In the genomic region with DNA sequence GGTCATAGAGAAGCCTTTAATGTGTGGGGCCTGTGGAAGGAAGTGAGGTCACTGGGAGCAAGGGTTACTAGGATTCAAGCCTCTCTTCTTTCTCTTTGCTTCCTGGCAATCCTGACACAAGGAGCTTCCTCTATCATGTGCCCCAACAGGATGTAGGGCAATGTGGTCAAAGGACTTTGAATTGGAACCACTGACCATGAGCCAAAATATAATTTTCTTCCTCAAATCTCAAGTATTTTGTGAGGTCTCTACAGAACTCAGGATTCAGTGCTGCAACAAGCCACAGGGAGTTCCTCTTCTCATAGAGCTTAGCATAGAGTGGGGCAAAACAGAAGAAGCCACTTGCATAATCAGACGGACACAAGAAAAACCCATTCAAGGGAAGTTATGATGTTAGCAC, we compare ENCODE assay signal across 28 mouse cellular contexts. TPM values are rescaled to one million over a fixed set of nuclear protein-coding genes. Genes with fewer than 3 reads are reported as not detected.
DNase-seq lines count a peak whose midpoint lies in the region; ATAC-seq and TF ChIP-seq lines count a peak whose summit lies in the region.
"Had no signal": no experiment of that assay in that cellular context is flagged by ENCODE, and none has a peak within 500 bp of the region (broad histone marks: within the 10 kb centered on the region; RNA-seq: fewer than 3 reads in every experiment).

No protein-coding gene starts in this region.

- DNase-seq in liver, adult 2 months (ENCODE audit: extremely low read depth, low read depth, low spot score) = peak; percentile 64
- DNase-seq in midbrain, embryonic 11.5 days (ENCODE audit: low spot score, missing footprints) = peak; percentile 60
- no peak for DNase-seq in layer of hippocampus, adult 11-12 months (ENCODE audit: low spot score)
- DNase-seq: adrenal gland, postnatal 25 days; cerebellum, adult 18-20 months; cerebellum, postnatal 14 days; forebrain, postnatal 0 days; gastrocnemius, postnatal 25 days; heart, postnatal 36 days; kidney, adult 18-20 months; kidney, postnatal 4 days; left cerebral cortex, postnatal 4 days; retina, postnatal 1 day; right cerebral cortex, postnatal 25 days; spleen, adult 18-20 months; thymus, adult 2 months; thymus, postnatal 4 days had no signal

- TF ChIP-seq CTCF in liver, adult 2 months (IDR thresholded peaks at IDR 0.05; ENCODE audit: low read depth, low read length) = no peak

- H3K9me3 ChIP-seq in liver, embryonic 12.5 days (replicated peaks) = no peaks in the 10 kb centered on the region
- H3K9me3 ChIP-seq in midbrain, embryonic 11.5 days (ENCODE audit: control insufficient read depth, low read length) = no peaks in the 10 kb centered on the region
- H3K9me3 ChIP-seq in midbrain, embryonic 13.5 days = no peaks in the 10 kb centered on the region
- H3K9me3 ChIP-seq: embryonic facial prominence, embryonic 12.5 days; heart, embryonic 15.5 days; limb, embryonic 15.5 days; lung, embryonic 15.5 days had no signal

- ATAC-seq in liver, embryonic 12.5 days = no peak
- no peak for ATAC-seq in midbrain, embryonic 11.5 days (ENCODE audit: low FRiP score)
- no peak for ATAC-seq in midbrain, embryonic 13.5 days
- peak; percentile 71 to 80 for ATAC-seq in hematopoietic stem cell, adult 5-6 weeks (replicated peaks in 1 of 2; ENCODE audit: insufficient read depth in 1 of 2, low FRiP score in 2 of 2, low TSS enrichment in 1 of 2, low read depth in 1 of 2, poor library complexity in 2 of 2, severe bottlenecking in 2 of 2)
- peak; percentile 33; the same call in 1 of the 2 replicates for ATAC-seq in neutrophil, adult 5-6 weeks (ENCODE audit: extremely low read depth, insufficient number of reproducible peaks, low FRiP score, poor library complexity, severe bottlenecking)
- no peak for ATAC-seq in CD4-positive, CD25-positive, alpha-beta regulatory T cell, adult 4 months
- ATAC-seq: forebrain, postnatal 0 days; inflammation-experienced regulatory T-cells, adult 6 months had no signal

- no peak overlapping the region for H3K4me2 ChIP-seq in liver, embryonic 12.5 days
- no peak overlapping the region for H3K4me2 ChIP-seq in midbrain, embryonic 11.5 days
- no peak overlapping the region for H3K4me2 ChIP-seq in midbrain, embryonic 13.5 days (replicated peaks)
- H3K4me2 ChIP-seq: embryonic facial prominence, embryonic 12.5 days; heart, embryonic 15.5 days; hindbrain, embryonic 14.5 days; limb, embryonic 15.5 days; lung, embryonic 15.5 days had no signal

- no peak overlapping the region for H3K27ac ChIP-seq in liver, adult 2 months (replicated peaks; ENCODE audit: insufficient read depth, low read depth, low read length)
- H3K27ac ChIP-seq in liver, embryonic 12.5 days = no peak overlapping the region
- no peak overlapping the region for H3K27ac ChIP-seq in midbrain, embryonic 11.5 days (ENCODE audit: low read depth, low read length)
- no peak overlapping the region for H3K27ac ChIP-seq in midbrain, embryonic 13.5 days
- H3K27ac ChIP-seq: embryonic facial prominence, embryonic 12.5 days; heart, embryonic 15.5 days; hindbrain, embryonic 14.5 days; limb, embryonic 15.5 days; lung, embryonic 15.5 days had no signal

- H3K9ac ChIP-seq in liver, adult 2 months (ENCODE audit: low read depth, low read length) = no peak overlapping the region
- no peak overlapping the region for H3K9ac ChIP-seq in liver, embryonic 12.5 days
- no peak overlapping the region for H3K9ac ChIP-seq in midbrain, embryonic 11.5 days (ENCODE audit: low read length)
- H3K9ac ChIP-seq in midbrain, embryonic 13.5 days (replicated peaks) = no peak overlapping the region
- H3K9ac ChIP-seq: embryonic facial prominence, embryonic 12.5 days; forebrain, postnatal 0 days; heart, embryonic 15.5 days; hindbrain, embryonic 14.5 days; limb, embryonic 15.5 days; lung, embryonic 15.5 days had no signal

- H3K79me2 ChIP-seq in liver, adult 2 months (ENCODE audit: control insufficient read depth, insufficient read depth, low read length) = no peaks in the 10 kb centered on the region

- WGBS in liver, adult 2 months = 91% methylated on average over 1 of the region's 1 CpGs
- 51% methylated on average over 1 of the region's 1 CpGs for WGBS in liver, embryonic 12.5 days (ENCODE audit: insufficient replicate concordance)
- 98% methylated on average over 1 of the region's 1 CpGs for WGBS in midbrain, embryonic 11.5 days
- WGBS in midbrain, embryonic 13.5 days = 88% methylated on average over 1 of the region's 1 CpGs

- no peaks in the 10 kb centered on the region for H3K27me3 ChIP-seq in liver, adult 2 months (ENCODE audit: control insufficient read depth, insufficient read depth, low read length)
- H3K27me3 ChIP-seq in liver, embryonic 12.5 days (replicated peaks) = no peaks in the 10 kb centered on the region
- no peaks in the 10 kb centered on the region for H3K27me3 ChIP-seq in midbrain, embryonic 11.5 days (ENCODE audit: control insufficient read depth, insufficient read depth, low read length)
- H3K27me3 ChIP-seq in midbrain, embryonic 13.5 days = no peaks in the 10 kb centered on the region
- H3K27me3 ChIP-seq: embryonic facial prominence, embryonic 12.5 days; heart, embryonic 15.5 days; limb, embryonic 15.5 days; lung, embryonic 15.5 days had no signal

- peaks cover 8% of the 10 kb centered on the region for H3K36me3 ChIP-seq in liver, adult 2 months (ENCODE audit: control insufficient read depth, insufficient read depth, low read length)
- no peaks in the 10 kb centered on the region for H3K36me3 ChIP-seq in liver, embryonic 12.5 days
- H3K36me3 ChIP-seq in midbrain, embryonic 11.5 days (ENCODE audit: control insufficient read depth, insufficient read depth, low read length) = no peaks in the 10 kb centered on the region
- H3K36me3 ChIP-seq in midbrain, embryonic 13.5 days = no peaks in the 10 kb centered on the region
- H3K36me3 ChIP-seq: embryonic facial prominence, embryonic 12.5 days; heart, embryonic 15.5 days; limb, embryonic 15.5 days; lung, embryonic 15.5 days had no signal

- no peaks in the 10 kb centered on the region for H3K4me1 ChIP-seq in liver, adult 2 months (ENCODE audit: control insufficient read depth, insufficient read depth, low read length)
- no peaks in the 10 kb centered on the region for H3K4me1 ChIP-seq in liver, embryonic 12.5 days
- no peaks in the 10 kb centered on the region for H3K4me1 ChIP-seq in midbrain, embryonic 11.5 days (ENCODE audit: control insufficient read depth, insufficient read depth, low read length)
- H3K4me1 ChIP-seq in midbrain, embryonic 13.5 days (replicated peaks) = no peaks in the 10 kb centered on the region
- H3K4me1 ChIP-seq: limb, embryonic 15.5 days; lung, embryonic 15.5 days had no signal

- TF ChIP-seq POLR2A in liver, adult 2 months (IDR thresholded peaks at IDR 0.05; ENCODE audit: extremely low read depth, insufficient read depth, low read length) = no peak

- no peak overlapping the region for H3K4me3 ChIP-seq in liver, adult 2 months (ENCODE audit: insufficient read depth, low read depth, low read length)
- H3K4me3 ChIP-seq in liver, embryonic 12.5 days = no peak overlapping the region
- H3K4me3 ChIP-seq in midbrain, embryonic 11.5 days (ENCODE audit: low read depth, low read length) = no peak overlapping the region
- H3K4me3 ChIP-seq in midbrain, embryonic 13.5 days (replicated peaks) = no peak overlapping the region
- H3K4me3 ChIP-seq: embryonic facial prominence, embryonic 12.5 days; heart, embryonic 15.5 days; limb, embryonic 15.5 days; lung, embryonic 15.5 days had no signal

RNA-seq across cellular contexts. Expression of a gene that starts 24.7 kb away (rescaled TPM):
- total RNA-seq in liver, adult 2 months (2014; rRNA removed) = 11.8 TPM in 2 replicates
- polyA plus RNA-seq in liver, adult 2 months (2012; rRNA removed) = 4.5 and 4.6 TPM in 2 replicates
- polyA plus RNA-seq in liver, embryonic 12.5 days (2016; fragmentation: Nextera tagmentation; extraction: Ambion mirVana) = 9.0 and 9.4 TPM in 2 replicates
- 7.5 and 8.3 TPM in 2 replicates for polyA plus RNA-seq in midbrain, embryonic 11.5 days (2014; fragmentation: Nextera tagmentation; extraction: Ambion mirVana)
- polyA plus RNA-seq in midbrain, embryonic 13.5 days (2015; fragmentation: Nextera tagmentation; extraction: Ambion mirVana) = 5.5 and 6.1 TPM in 2 replicates
- 39.2 and 43.8 TPM in 2 replicates for total RNA-seq in hematopoietic stem cell, adult 5-6 weeks (2017)
- total RNA-seq in neutrophil, adult 5-6 weeks (2017) = 2.6 and 3.7 TPM in 2 replicates
- under 1 TPM in 1 of 2 experiments, not detected in 1; 0.17 TPM for polyA plus RNA-seq in CD4-positive, CD25-positive, alpha-beta regulatory T cell, adult 4 months (2017; shearing (Covaris generic))

Comparison
In these comparisons a context has a peak if more than half of its experiments do, and no peak if none do; other contexts are left out.
1. ATAC-seq: peak in hematopoietic stem cell, adult 5-6 weeks (2 of 2) and neutrophil, adult 5-6 weeks (single experiment); none in liver, embryonic 12.5 days (single experiment), midbrain, embryonic 11.5 days (single experiment), midbrain, embryonic 13.5 days (single experiment) and CD4-positive, CD25-positive, alpha-beta regulatory T cell, adult 4 months (single experiment).